ENCODE assay signal across 40 mouse cellular contexts in the genomic region with DNA sequence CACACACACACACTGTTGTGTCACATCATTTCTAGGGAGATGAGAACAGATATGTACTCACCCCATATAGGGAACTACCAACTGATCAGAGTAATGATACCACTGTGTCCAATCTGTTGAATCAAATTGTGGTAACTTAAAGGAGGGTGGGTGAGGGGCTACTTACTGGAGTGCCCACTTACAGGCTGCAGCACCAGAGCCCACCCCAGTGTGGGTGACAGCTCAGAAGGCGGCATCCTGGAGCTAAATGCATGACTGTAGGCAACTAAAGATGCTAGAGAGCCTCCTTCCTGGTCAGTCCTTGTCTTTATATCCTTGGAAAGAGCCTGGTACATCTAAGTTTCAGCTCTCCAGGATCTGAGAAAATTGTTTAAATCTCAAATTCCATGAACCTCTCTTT. TPM values are rescaled to one million over a fixed set of nuclear protein-coding genes. Genes with fewer than 3 reads are reported as not detected.
"Had no signal": no experiment of that assay in that cellular context is flagged by ENCODE, and none has a peak within 500 bp of the region (broad histone marks: within the 10 kb centered on the region; RNA-seq: fewer than 3 reads in every experiment).

No protein-coding gene starts in this region.

- H3K9me3 ChIP-seq: heart, embryonic 13.5 days; heart, embryonic 15.5 days; hindbrain, embryonic 10.5 days; hindbrain, embryonic 12.5 days; hindbrain, embryonic 13.5 days; hindbrain, embryonic 15.5 days; intestine, embryonic 15.5 days; kidney, embryonic 15.5 days had no signal

- DNase-seq: heart, postnatal 10 days; heart, postnatal 14 days; heart, postnatal 36 days; heart, postnatal 4 days; kidney, adult 11 months; kidney, adult 18-20 months; kidney, adult 2 months; kidney, adult 8-10 months; kidney, adult 9 months; kidney, postnatal 10 days; kidney, postnatal 14 days; kidney, postnatal 25 days; kidney, postnatal 36 days; kidney, postnatal 4 days; layer of hippocampus, adult 9-11 months; layer of hippocampus, postnatal 36 days had no signal

- H3K36me3 ChIP-seq: heart, embryonic 13.5 days; heart, embryonic 15.5 days; hindbrain, embryonic 10.5 days; hindbrain, embryonic 12.5 days; hindbrain, embryonic 13.5 days; hindbrain, embryonic 15.5 days; intestine, embryonic 15.5 days; kidney, embryonic 15.5 days had no signal

- H3K4me3 ChIP-seq: heart, embryonic 13.5 days; heart, embryonic 15.5 days; hindbrain, embryonic 10.5 days; hindbrain, embryonic 12.5 days; hindbrain, embryonic 13.5 days; hindbrain, embryonic 15.5 days; intestine, embryonic 15.5 days; kidney, embryonic 15.5 days; layer of hippocampus, adult 2 months; left cerebral cortex, adult 2 months had no signal

- H3K9ac ChIP-seq: heart, embryonic 13.5 days; heart, embryonic 15.5 days; hindbrain, embryonic 12.5 days; hindbrain, embryonic 13.5 days; hindbrain, embryonic 14.5 days; hindbrain, embryonic 15.5 days; intestine, embryonic 15.5 days; kidney, embryonic 15.5 days had no signal

- H3K27ac ChIP-seq: heart, embryonic 13.5 days; heart, embryonic 15.5 days; hindbrain, embryonic 10.5 days; hindbrain, embryonic 12.5 days; hindbrain, embryonic 13.5 days; hindbrain, embryonic 14.5 days; hindbrain, embryonic 15.5 days; hindbrain, postnatal 0 days; intestine, embryonic 15.5 days; kidney, embryonic 15.5 days; kidney, postnatal 0 days; layer of hippocampus, adult 2 months; left cerebral cortex, adult 2 months had no signal

- ATAC-seq: hindbrain, embryonic 16.5 days; hindbrain, postnatal 0 days; inflammation-experienced regulatory T-cells, adult 6 months; intestine, embryonic 15.5 days; intestine, embryonic 16.5 days; intestine, postnatal 0 days had no signal

- H3K4me2 ChIP-seq: heart, embryonic 13.5 days; heart, embryonic 15.5 days; hindbrain, embryonic 12.5 days; hindbrain, embryonic 13.5 days; hindbrain, embryonic 14.5 days; hindbrain, embryonic 15.5 days; intestine, embryonic 15.5 days; kidney, embryonic 15.5 days had no signal

RNA-seq across cellular contexts. Expression of a gene that starts 1.6 kb away (rescaled TPM):
- polyA plus RNA-seq: hindbrain, embryonic 10.5 days; hindbrain, embryonic 11.5 days; intestine, postnatal 0 days; large intestine, adult 2 months had no signal

RNA-seq across cellular contexts. Expression of a gene that starts 37.6 kb away (rescaled TPM):
- total RNA-seq: hematopoietic stem cell, adult 5-6 weeks had no signal
- polyA plus RNA-seq: hindbrain, embryonic 11.5 days; large intestine, adult 2 months had no signal

RNA-seq across cellular contexts. Expression of a gene that starts 42.5 kb away (rescaled TPM):
- total RNA-seq: heart, postnatal 10 days; heart, postnatal 14 days; heart, postnatal 25 days; heart, postnatal 36 days; heart, postnatal 4 days; hematopoietic stem cell, adult 5-6 weeks had no signal
- polyA plus RNA-seq: heart, embryonic 13.5 days; heart, embryonic 14.5 days; heart, embryonic 16.5 days; heart, postnatal 0 days; hindbrain, embryonic 10.5 days; inflammation-experienced regulatory T-cells, adult 6 months had no signal
